Mouse (Mus musculus) small intestine, adult 2 months (tissue): Measurements from ENCODE around the gene Mmachc. TPM values are rescaled to one million over a fixed set of nuclear protein-coding genes. Genes with fewer than 3 reads are reported as not detected.
"Not testable (repeated sequence)": the region's sequence is repeated elsewhere in the genome, so short reads cannot be mapped to it uniquely, and the experiment has no call there.

Source experiments
- H3K27ac ChIP-seq: fragments of 200-500 bp; 2 replicates; pipeline ENCODE4 v1.5.1; 2012; ENCODE audit warnings: low read depth, low read length, control low read depth, inconsistent platforms; ENCODE audit not compliant: insufficient read depth
- H3K27me3 ChIP-seq: fragments of 200-500 bp; 2 replicates; pipeline ENCODE4 v1.6.1; 2012; ENCODE audit warnings: mild to moderate bottlenecking, moderate library complexity, low read length, inconsistent platforms; ENCODE audit not compliant: control insufficient read depth, insufficient read depth
- H3K36me3 ChIP-seq: fragments of 200-500 bp; 2 replicates; pipeline ENCODE4 v1.6.1; 2012; ENCODE audit warnings: mild to moderate bottlenecking, low read length, control low read depth, inconsistent platforms; ENCODE audit not compliant: control insufficient read depth, insufficient read depth
- H3K4me1 ChIP-seq: fragments of 200-500 bp; 2 replicates; pipeline ENCODE4 v1.6.1; 2012; ENCODE audit warnings: low read length, inconsistent platforms, mixed read lengths; ENCODE audit not compliant: control insufficient read depth, insufficient read depth, insufficient read length
- H3K4me3 ChIP-seq: fragments of 200-500 bp; 2 replicates; pipeline ENCODE4 v1.5.1; 2012; ENCODE audit warnings: low read depth, mild to moderate bottlenecking, control low read depth, inconsistent platforms, low read length, moderate library complexity
- CTCF ChIP-seq: fragments of 200-500 bp; IDR thresholded peaks from 2 replicates; pipeline ENCODE4 v1.5.1; 2012; ENCODE audit warnings: low read depth, mild to moderate bottlenecking, control low read depth, inconsistent platforms, low read length, moderate library complexity, mixed read lengths; ENCODE audit not compliant: insufficient replicate concordance, insufficient read length; ENCODE audit errors: extremely low read depth
- POLR2A ChIP-seq: fragments of 200-500 bp; IDR thresholded peaks from 2 replicates; pipeline ENCODE4 v1.6.1; 2012; ENCODE audit warnings: low read depth, mild to moderate bottlenecking, control low read depth, inconsistent platforms, low read length, moderate library complexity
- WGBS: fragments of 180-500 bp; shearing (Covaris S2); methylation state at CpG from one replicate; pipeline ENCODE4 v1.1.7; 2018; 5-methylcytosine and 5-hydroxymethylcytosine counted together
- polyA plus RNA-seq: library from polyadenylated mRNA; depleted of rRNA; stranded (reverse); fragments of >200 nt; gene quantifications from 2 replicates; pipeline ENCODE4 v1.2.3, GENCODE M21; 2012

Mmachc gene
- polyA plus RNA-seq, 1 experiment: 2.0 TPM

- Histone ChIP-seq H3K27me3 (no peaks in the 10 kb centered on the region), H3K27ac (no peak overlapping the region), H3K4me3 (no peak overlapping the region), H3K4me1 (peaks cover 2% of the 10 kb centered on the region; the same call in 1 of the 2 replicates), H3K36me3 (peaks cover 73% of the 10 kb centered on the region)
- WGBS: 79% methylated on average over 2 of the region's 2 CpGs
- no peak for TF ChIP-seq POLR2A
- TF ChIP-seq CTCF: no peak
These were observed 16.1 kb downstream of the Mmachc start for GRCm38 (mm10) chr4:116692146-116692545.

DNA sequence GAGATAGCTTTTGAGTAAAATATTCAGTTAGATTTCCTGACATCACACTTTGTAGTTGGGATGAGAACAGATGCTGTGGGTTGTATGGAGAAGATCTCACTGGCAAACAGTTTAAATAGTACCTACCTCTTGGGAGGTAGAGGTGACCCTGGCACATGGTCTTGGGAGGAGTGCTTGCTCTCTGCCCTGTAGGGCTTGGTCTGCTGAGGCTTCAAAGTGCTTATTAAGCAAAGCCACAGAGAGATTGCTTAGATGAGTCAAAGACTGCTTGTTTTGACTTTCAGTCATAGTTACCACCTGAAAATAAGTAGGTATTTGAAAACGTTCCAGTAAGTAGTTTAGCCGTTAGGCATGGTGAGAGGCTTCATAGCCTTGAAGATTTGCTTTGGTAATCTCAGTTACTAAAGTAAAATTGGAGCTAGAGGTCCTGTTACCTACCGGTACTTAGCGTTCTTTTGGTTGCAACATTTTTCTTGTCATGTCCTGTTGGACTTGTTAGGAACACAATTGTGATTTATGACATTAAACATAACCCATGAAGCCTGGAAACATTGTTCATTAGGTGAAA, 18.8 kb downstream of the Mmachc start:
- Histone ChIP-seq H3K4me1 (peaks cover 4% of the 10 kb centered on the region; the same call in 1 of the 2 replicates), H3K27ac (no peak overlapping the region), H3K4me3 (no peak overlapping the region), H3K36me3 (peaks cover 51% of the 10 kb centered on the region), H3K27me3 (no peaks in the 10 kb centered on the region)
- TF ChIP-seq POLR2A (no peak), CTCF (no peak)
- WGBS: 49% methylated on average over 4 of the region's 4 CpGs

DNA sequence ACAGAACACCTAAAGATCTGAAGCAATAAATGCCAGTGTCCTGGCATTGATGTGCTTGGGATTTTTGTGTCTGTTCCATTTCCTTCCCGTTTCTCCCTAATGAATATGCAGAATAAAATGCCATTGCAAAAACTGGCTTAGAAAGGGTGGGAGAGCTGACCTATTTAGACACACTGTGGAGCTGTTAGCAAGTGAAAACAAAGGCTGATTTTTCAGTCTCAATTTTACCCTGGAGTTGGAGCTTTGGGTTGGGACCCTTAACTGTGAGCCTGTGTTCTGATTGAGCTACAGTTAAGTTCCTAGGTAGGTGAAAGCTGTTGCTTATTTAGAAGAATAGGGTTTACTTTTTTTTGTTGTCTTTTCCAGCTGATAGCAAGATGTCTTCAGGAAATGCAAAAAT, 21.2 kb downstream of the Mmachc start:
- TF ChIP-seq CTCF: no peak
- no peak for TF ChIP-seq POLR2A
- H3K36me3 ChIP-seq: peaks cover 30% of the 10 kb centered on the region
- peaks cover 10% of the 10 kb centered on the region; the same call in 1 of the 2 replicates for H3K4me1 ChIP-seq
- 9% methylated on average over 1 of the region's 1 CpGs for whole genome bisulfite sequencing
- H3K27ac ChIP-seq: peak overlapping the region; percentile 83
- no peaks in the 10 kb centered on the region for H3K27me3 ChIP-seq
- no peak overlapping the region for H3K4me3 ChIP-seq

DNA sequence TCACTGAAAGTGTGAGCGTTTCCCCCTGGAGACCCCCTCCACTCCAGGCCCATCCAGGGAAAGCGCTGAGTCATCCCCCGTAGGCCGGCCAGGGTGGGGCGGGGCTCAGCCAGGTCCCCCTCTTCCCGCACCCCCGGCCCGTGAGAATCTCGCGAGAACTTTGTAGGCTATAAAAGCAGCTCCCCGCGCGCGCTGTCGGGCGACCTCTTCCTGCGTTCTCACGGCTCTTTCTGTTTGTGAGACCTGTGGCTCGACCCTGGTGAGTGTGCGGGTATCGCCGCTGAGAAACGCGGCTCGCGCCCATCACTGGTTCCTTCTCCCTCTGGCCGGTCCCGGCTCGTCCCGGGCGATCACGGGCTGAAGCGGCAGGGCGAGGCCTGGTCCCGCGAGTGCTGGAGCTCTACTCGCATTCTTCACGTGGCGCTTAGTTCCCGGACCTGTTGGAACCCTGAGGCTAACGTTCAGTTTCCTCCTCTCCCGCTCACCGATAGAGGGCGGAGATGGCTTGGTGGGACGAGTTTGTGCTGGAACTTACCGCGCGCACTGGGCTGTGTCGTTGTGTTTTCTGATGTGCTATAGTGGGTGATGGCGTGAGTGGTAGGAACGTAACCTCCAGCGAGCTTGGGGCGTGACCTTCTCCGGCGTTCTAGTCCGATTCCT, 22.7 kb downstream of the Mmachc start, which contains the start of gene Prdx1:
Gene Prdx1 (plus strand): TSS at position 143 of the 660 bp plus-strand sequence.
- WGBS: under 1% methylated on average over 56 of the region's 56 CpGs
- no peaks in the 10 kb centered on the region for H3K27me3 ChIP-seq
- peaks cover 19% of the 10 kb centered on the region for H3K36me3 ChIP-seq
- H3K4me1 ChIP-seq: peaks cover 8% of the 10 kb centered on the region; the same call in 1 of the 2 replicates
- peak within 1 kb of the TSS; percentile 83 for H3K27ac ChIP-seq
- H3K4me3 ChIP-seq: peak within 1 kb of the TSS; percentile 66
- TF ChIP-seq POLR2A (peak; percentile 94), CTCF (peak; percentile 64; the same call in 1 of the 2 replicates)

GRCm38 (mm10) chr4:116684665-116685064, 23.5 kb downstream of the Mmachc start:
- Histone ChIP-seq H3K27me3 (no peaks in the 10 kb centered on the region), H3K36me3 (peaks cover 14% of the 10 kb centered on the region), H3K4me3 (peak overlapping the region; percentile 66; the same call in 1 of the 2 replicates), H3K27ac (peak overlapping the region; percentile 83), H3K4me1 (peaks cover 10% of the 10 kb centered on the region; the same call in 1 of the 2 replicates)
- no peak for TF ChIP-seq POLR2A
- TF ChIP-seq CTCF: no peak
- WGBS: 44% methylated on average over 2 of the region's 2 CpGs

DNA sequence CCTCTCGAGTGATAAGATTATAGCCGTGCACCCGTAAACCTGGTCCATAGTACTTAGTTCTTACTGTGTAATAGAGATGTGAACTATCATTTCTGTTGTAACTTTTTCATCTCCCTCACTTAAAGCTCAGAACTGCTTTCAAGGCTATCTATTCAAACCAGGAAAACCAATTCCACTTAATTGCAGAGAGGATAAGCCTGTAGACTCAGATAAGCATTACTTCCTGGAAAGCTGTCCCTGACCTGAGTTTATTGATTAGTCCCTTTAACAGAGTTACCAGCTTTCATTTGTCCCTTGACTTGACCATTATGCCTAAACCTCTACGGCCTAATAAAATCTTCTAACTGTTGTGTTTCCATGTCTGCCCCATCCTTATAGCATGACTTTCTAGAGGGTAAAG, 24.2 kb downstream of the Mmachc start:
- WGBS: 24% methylated on average over 4 of the region's 4 CpGs
- H3K36me3 ChIP-seq: peaks cover 11% of the 10 kb centered on the region
- H3K27me3 ChIP-seq: no peaks in the 10 kb centered on the region
- H3K4me3 ChIP-seq: no peak overlapping the region
- peak overlapping the region; percentile 91 for H3K27ac ChIP-seq
- no peak for TF ChIP-seq CTCF
- peaks cover 10% of the 10 kb centered on the region; the same call in 1 of the 2 replicates for H3K4me1 ChIP-seq

DNA sequence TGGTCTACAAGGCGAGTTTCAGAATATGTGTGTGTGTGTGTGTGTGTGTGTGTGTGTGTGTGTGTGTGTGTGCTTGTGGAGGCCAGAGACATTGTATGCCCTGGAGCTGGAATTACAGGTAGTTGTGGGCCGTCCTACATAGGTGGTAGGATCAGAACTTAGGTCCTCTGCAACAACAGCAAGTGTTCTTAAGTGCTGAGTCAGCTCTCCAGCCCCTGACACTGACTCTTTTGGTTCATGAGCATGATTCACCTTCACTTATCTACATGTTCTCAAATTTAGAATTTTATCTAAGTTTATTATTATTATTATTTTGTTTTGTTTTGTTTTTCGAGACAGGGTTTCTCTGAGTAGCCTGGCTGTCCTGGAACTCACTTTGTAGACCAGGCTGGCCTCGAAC, 27.7 kb downstream of the Mmachc start:
- not testable (repeated sequence) for H3K27me3 ChIP-seq, H3K36me3 ChIP-seq, H3K4me3 ChIP-seq, H3K27ac ChIP-seq
- peaks cover 10% of the 10 kb centered on the region; the same call in 1 of the 2 replicates for H3K4me1 ChIP-seq
- WGBS: 90% methylated on average over 4 of the region's 4 CpGs
